Mouse (Mus musculus) A20 (cell line): ENCODE measurements around the gene Hoxa4.

Experiments
- DNase-seq: peaks from one replicate; pipeline ENCODE4 v3.0.0-alpha.2; 2011; ENCODE audit warnings: low read depth, low spot score

Gene Hoxa4

GRCm38 (mm10) chr6:52216691-52217458, 25.3 kb upstream of the Hoxa4 start:
- peak; percentile 88 for DNase-seq

DNA sequence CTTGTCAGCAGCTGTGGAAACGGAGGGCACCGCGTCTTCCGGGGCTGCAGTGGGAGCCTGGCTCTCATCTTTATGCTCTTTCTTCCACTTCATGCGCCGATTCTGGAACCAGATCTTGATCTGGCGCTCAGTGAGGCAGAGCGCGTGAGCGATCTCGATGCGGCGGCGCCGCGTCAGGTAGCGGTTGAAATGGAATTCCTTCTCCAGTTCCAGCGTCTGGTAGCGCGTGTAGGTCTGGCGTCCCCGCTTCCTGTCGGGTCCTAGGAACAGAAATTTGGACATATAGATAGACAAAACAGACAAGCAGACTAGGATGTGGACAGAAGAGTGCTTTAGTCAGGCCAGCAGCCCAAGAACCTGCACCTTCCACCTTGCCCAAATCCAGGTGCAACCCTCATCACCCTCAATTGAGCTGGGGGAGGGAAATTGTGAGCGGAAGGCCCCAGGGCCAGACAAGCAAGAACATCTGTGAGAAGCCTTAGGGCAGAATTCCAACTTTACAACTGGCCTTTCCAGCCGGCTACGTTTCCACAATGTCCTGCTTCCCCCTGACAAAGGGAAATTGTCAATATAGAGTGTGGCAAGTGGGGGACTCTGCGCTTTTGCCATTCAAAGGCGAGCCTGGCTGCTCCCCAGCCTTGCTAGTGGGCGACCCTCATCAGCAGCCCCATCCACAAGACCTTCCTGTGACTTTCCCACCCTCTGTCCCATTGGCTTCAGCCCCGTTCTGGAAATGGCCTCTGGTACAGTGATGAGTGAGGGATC, 24.4 kb upstream of the Hoxa4 start:
- DNase-seq: peak; percentile 49

GRCm38 (mm10) chr6:52215070-52215469, 23.5 kb upstream of the Hoxa4 start:
- DNase-seq: peak; percentile 26

- peak; percentile 58 for DNase-seq
These were observed 22.7 kb upstream of the Hoxa4 start for GRCm38 (mm10) chr6:52214271-52214670.

- peak; percentile 92 for DNase-seq
These were observed 21.8 kb upstream of the Hoxa4 start, which contains the start of the genes Hoxa3 and Gm28308 for GRCm38 (mm10) chr6:52213119-52213986. Hoxa3 (minus strand) TSS chr6:52213336. Gm28308 (minus strand) TSS chr6:52213339.

DNA sequence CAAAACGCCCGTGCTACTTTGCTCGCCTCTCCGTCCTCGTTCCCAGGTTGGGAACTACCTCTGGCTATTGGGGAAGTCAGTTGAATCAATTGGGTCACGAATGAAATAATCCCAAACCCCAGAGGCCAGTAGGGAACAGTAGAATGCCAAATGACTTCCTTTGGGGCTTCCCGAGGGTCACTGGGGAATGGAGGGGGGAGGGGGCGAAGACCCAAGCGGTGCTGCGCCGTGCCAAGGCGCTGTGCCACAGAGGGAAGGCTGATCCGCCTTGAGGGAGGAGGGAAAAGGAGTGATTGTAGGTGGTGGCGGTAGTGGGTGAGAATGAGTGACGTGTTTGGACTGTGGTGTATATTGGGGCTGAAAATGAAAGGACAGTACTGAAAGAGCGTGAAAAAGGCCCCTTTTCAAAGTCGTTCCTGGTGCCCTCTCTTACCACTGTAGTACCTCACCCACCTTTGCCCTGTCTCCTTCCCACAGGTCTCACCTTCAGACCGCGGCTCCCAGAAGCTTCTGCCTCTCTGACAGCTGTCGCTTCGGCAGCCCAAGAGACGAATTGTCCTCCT, 21.1 kb upstream of the Hoxa4 start:
- no peak for DNase-seq

DNA sequence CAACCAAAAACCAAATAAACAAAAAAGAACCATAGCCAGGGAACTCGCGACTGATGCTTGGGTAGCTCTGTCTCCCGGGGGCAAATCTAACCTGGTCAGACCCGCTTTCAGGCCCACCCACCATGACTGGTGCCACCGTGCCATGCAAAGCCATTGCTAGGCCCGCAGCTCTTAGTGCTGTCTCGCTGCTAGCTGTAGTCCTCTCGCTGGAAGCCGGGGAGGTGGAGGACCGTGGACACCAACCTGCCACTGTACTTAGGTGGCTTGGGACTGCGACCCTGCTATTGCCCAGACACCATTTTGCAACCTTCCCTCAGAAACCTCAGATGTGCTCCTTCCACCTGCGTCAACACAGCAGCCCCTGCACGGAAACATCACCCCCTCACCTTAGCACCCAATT, 20.4 kb upstream of the Hoxa4 start:
- DNase-seq: peak; percentile 82

DNA sequence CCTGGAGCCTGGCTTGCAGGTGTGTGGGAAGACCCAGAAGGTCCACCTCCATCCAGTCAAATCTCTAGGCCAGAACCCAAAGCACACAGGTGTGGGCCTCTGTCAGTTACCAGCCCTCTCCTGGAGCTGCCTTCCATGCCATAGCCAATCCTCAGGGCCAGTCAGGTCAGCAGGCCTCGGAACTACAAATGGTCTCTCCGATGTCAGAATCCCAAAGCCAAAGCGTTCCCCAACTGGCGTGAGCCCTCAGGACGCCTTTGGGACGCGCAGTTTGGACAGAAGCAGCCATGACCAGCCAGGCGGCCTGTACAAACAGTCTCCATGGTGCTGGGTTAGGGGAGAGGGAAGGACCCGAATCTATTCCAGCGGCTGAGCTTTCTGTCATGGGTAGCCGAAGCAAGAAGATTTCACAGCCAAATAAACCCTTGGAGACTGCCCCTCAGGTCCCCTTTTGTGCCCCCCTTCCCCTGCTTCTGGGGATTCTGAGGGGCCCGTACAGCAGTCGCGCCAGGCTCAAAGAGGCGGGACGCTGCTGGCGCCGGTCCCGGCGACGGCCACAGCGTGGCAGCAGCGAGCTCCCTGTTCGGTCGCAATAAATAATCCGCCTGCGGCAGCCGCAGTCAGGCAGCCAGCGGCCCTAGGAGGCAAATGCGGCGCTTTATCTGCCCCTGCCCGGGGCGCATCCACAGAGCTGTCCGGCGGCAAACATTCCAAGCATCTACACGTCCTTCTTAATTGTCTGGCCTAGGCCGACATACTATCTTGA, 19.8 kb upstream of the Hoxa4 start:
- peak; percentile 89 for DNase-seq

DNA sequence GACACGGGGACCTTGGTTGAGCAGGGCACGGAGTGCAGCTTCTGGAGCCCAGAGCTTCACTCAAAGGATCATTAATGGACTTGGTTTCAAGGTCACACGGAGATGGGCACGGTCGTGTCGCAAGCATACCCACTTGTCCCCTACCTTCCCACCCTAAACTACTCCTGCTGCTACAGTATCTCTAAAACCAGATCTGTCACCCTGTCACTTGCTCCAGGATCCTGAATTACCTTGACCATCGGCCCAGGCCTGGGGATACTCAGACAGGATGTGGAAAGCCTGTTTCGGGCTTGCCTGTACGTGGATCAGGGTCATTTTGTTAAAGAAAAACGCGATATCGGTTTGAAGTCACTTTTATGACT, 18.1 kb upstream of the Hoxa4 start:
- DNase-seq: no peak

GRCm38 (mm10) chr6:52208868-52209684, 17.5 kb upstream of the Hoxa4 start:
- DNase-seq: no peak

DNA sequence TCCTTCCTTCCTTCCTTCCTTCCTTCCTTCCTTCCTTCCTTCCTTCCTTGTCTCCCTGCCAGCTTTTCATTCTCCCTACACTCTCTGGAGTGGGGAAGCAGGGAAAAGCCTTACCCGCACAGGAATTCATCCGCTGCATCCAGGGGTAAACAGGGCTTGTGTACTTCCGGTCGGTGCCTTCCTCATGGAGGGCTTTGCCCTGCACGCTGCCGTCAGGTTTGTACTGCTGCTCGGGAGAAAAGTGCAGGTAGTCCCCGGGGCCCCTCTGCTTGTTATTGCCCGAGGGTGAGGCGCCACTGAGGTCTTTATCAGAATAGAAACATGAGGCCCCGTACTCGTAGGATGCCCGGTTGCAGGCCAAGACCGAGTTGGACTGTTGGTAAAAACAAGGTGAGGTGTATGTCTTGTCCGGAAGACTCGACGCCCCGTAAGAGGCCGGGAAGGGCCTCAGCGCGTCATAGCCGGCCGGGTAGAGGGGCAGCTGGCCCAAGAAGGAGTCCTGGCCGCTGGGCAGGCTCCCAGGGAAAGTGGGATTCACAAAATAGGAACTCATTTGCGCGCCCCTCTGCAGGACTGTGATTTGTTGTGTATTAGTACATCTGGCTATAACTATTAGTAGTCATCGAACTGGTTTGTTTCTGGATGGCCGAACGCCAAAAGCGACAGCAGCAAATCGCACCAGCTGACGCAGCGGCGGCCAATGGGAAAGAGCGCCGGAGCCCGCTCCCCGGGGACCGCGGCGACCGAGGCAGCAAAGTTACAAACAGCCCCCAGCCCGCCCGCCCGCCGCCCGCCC, 16.7 kb upstream of the Hoxa4 start, which contains the start of gene Hoxa6:
TSS of gene Hoxa6 (minus strand) at position 651 of the 796 bp plus-strand sequence.
- DNase-seq: no peak

GRCm38 (mm10) chr6:52207684-52207976, 16.1 kb upstream of the Hoxa4 start:
- no peak for DNase-seq

- DNase-seq: no peak
These were observed 15.5 kb upstream of the Hoxa4 start for GRCm38 (mm10) chr6:52206882-52207683.

- DNase-seq: no peak
These were observed 14.4 kb upstream of the Hoxa4 start for GRCm38 (mm10) chr6:52205638-52206621.

GRCm38 (mm10) chr6:52205221-52205620, 13.7 kb upstream of the Hoxa4 start:
- DNase-seq: no peak

DNA sequence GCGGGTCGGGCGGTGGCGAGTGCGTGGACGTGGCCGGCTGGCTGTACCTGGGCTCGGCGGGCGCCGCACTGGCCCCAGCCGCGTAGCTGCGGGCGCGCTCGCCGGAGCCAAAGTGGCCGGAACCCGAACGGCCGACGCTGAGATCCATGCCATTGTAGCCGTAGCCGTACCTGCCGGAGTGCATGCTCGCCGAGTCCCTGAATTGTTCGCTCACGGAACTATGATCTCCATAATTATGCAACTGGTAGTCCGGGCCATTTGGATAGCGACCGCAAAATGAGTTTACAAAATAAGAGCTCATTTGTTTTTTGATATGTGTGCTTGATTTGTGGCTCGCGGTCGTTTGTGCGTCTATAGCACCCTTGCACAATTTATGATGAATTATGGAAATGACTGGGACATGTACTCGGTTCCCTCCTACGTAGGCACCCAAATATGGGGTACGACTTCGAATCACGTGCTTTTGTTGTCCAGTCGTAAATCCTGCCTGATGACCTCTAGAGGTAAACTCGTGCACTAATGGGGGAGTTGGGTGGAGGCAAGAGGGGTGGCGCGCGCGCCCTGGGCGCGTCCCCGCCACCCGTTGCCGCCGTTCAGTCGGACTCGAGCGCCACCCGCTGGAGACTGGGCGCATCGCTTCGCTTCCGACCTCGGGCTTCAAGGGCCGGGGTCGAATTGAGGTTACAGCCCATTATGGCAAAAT, 12.6 kb upstream of the Hoxa4 start, which contains the start of gene Hoxa5:
TSS of gene Hoxa5 (minus strand) at position 538 of the 703 bp plus-strand sequence.
- DNase-seq: no peak
